Mouse (Mus musculus): ENCODE results near the gene 2410002F23Rik.
"Not testable (repeated sequence)": the region's sequence is repeated elsewhere in the genome, so short reads cannot be mapped to it uniquely, and the experiment has no call there.

DNA sequence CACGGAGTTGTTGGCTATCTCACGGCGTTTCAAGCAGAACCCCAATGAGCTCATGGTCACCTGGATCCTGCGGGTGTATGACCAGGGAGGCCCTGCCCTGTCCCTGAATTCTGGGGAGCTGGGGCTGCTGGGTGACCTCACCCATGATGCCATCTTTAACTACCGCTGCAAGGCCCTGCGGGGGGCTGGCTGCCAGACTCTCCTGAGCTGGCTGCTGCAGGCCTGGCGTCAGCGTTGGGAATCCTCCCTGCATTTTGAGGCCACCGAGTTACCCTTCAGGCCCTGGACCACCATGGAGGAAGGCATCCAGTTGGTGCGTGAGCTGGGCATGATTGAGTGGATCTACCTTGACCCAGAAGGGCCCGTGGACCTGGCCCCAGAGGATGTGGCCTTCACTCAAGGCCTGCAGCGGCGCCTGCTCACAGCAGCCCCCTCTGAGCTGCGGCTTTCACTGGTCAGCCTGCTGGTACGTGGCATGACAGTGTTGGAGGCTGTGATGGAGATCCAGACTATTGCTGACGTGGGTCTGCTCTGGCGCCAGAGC, 4.3 kb downstream of the 2410002F23Rik start:
- TF ChIP-seq EP300, CTCF (IDR thresholded peaks at IDR 0.05; ENCODE audit: low read depth): not testable (repeated sequence)
